Mouse (Mus musculus) mature B cell (primary cell): ENCODE measurements around the gene Hist1h3a.
"Not testable (repeated sequence)": the region's sequence is repeated elsewhere in the genome, so short reads cannot be mapped to it uniquely, and the experiment has no call there.

Source experiments
- in situ Hi-C: fragments of 300-500 bp; cut with MboI; formaldehyde crosslinking; loops from 2 replicates; pipeline ENCODE4 v1.14.3; 2019

Gene Hist1h3a

GRCm38 (mm10) chr13:23744421-23745380 lies 17.5 kb downstream of the Hist1h3a start:
- in situ Hi-C loops, result loop anchor here (5.0 to 10.0 kb wide), 4 partner anchors 162 to 1920 kb away; partner anchors contain the start of genes Hist1h1d, Hist1h2ah, Hist1h2bk and Hist1h4d

- in situ Hi-C loops, result loop anchor here (5.0 to 10.0 kb wide), 4 partner anchors 162 to 1919 kb away; partner anchors contain the start of genes Hist1h1d, Hist1h2ah, Hist1h2bk and Hist1h4d
These were observed 18.2 kb downstream of the Hist1h3a start for GRCm38 (mm10) chr13:23743963-23744362.

- in situ Hi-C loops, result loop anchor here (5.0 to 10.0 kb wide), 4 partner anchors 161 to 1918 kb away; partner anchors contain the start of genes Hist1h1d, Hist1h2ah, Hist1h2bk and Hist1h4d
These were observed 19.0 kb downstream of the Hist1h3a start for GRCm38 (mm10) chr13:23743215-23743614.

GRCm38 (mm10) chr13:23742007-23742406 lies 20.2 kb downstream of the Hist1h3a start:
- in situ Hi-C loops, result loop anchor here (5.0 to 10.0 kb wide), 4 partner anchors 160 to 1917 kb away; partner anchors contain the start of genes Hist1h1d, Hist1h2ah, Hist1h2bk and Hist1h4d

- in situ Hi-C loops, result loop anchor here (5.0 to 10.0 kb wide), 4 partner anchors 159 to 1916 kb away; partner anchors contain the start of genes Hist1h1d, Hist1h2ah, Hist1h2bk and Hist1h4d
These were observed 21.3 kb downstream of the Hist1h3a start for GRCm38 (mm10) chr13:23740910-23741309.

- in situ Hi-C loops, result loop anchor here (5.0 to 10.0 kb wide), 4 partner anchors 158 to 1916 kb away; partner anchors contain the start of genes Hist1h1d, Hist1h2ah, Hist1h2bk and Hist1h4d
These were observed 21.8 kb downstream of the Hist1h3a start for GRCm38 (mm10) chr13:23740256-23740840.

GRCm38 (mm10) chr13:23739922-23740252 lies 22.3 kb downstream of the Hist1h3a start:
- in situ Hi-C loops, result loop anchor here (5.0 to 10.0 kb wide), 5 partner anchors 43 to 1915 kb away; partner anchors contain the start of genes Hist1h1d, Hist1h1t, Hist1h2ah and Hist1h2bk

- in situ Hi-C loops, result loop anchor here (5.0 kb wide), 1 partner anchor 42 kb away; the partner anchor contains the start of genes Hist1h1t and Hist1h4c
These were observed 22.9 kb downstream of the Hist1h3a start for GRCm38 (mm10) chr13:23739069-23739921.

GRCm38 (mm10) chr13:23738677-23739068 lies 23.5 kb downstream of the Hist1h3a start, which contains the start of gene Hist1h1c:
TSS of gene Hist1h1c (plus strand) at chr13:23738808.
- in situ Hi-C loops, result loop anchor here (5.0 kb wide), 1 partner anchor 41 kb away; the partner anchor contains the start of genes Hist1h1t and Hist1h4c

GRCm38 (mm10) chr13:23738041-23738440 lies 24.1 kb downstream of the Hist1h3a start:
- in situ Hi-C loops, result loop anchor here (5.0 kb wide), 1 partner anchor 41 kb away; the partner anchor contains the start of genes Hist1h1t and Hist1h4c

- in situ Hi-C loops, result loop anchor here (5.0 kb wide), 1 partner anchor 40 kb away; the partner anchor contains the start of genes Hist1h1t and Hist1h4c
These were observed 25.1 kb downstream of the Hist1h3a start for GRCm38 (mm10) chr13:23737091-23737490.

GRCm38 (mm10) chr13:23732156-23732804 lies 29.9 kb downstream of the Hist1h3a start:
- in situ Hi-C loops, result no loop called here

- in situ Hi-C loops, result no loop called here
These were observed 31.7 kb downstream of the Hist1h3a start for GRCm38 (mm10) chr13:23730479-23730878.

GRCm38 (mm10) chr13:23729706-23730105 lies 32.5 kb downstream of the Hist1h3a start:
- in situ Hi-C loops, result no loop called here

- in situ Hi-C loops, result no loop called here
These were observed 33.0 kb downstream of the Hist1h3a start for GRCm38 (mm10) chr13:23729192-23729525.

GRCm38 (mm10) chr13:23728472-23729191 lies 33.6 kb downstream of the Hist1h3a start:
- in situ Hi-C loops, result no loop called here

- in situ Hi-C loops, result no loop called here
These were observed 37.0 kb downstream of the Hist1h3a start for GRCm38 (mm10) chr13:23725213-23725612.

- in situ Hi-C loops, result no loop called here
These were observed 37.9 kb downstream of the Hist1h3a start for GRCm38 (mm10) chr13:23724239-23724638.

- in situ Hi-C loops, result not testable (repeated sequence)
These were observed 44.5 kb downstream of the Hist1h3a start for GRCm38 (mm10) chr13:23717593-23718245.
